Mouse (Mus musculus) kidney, adult 18-20 months (tissue): ENCODE measurements at regions not wholly inside any gene's neighbourhood (a gene's known extent, or its start where the extent isn't known, plus 50 kb on each side); places are given as distances from the start of the nearest gene placed in this dataset.

Experiments
- DNase-seq: peaks from one replicate; pipeline ENCODE4 v3.0.0; 2021

DNA sequence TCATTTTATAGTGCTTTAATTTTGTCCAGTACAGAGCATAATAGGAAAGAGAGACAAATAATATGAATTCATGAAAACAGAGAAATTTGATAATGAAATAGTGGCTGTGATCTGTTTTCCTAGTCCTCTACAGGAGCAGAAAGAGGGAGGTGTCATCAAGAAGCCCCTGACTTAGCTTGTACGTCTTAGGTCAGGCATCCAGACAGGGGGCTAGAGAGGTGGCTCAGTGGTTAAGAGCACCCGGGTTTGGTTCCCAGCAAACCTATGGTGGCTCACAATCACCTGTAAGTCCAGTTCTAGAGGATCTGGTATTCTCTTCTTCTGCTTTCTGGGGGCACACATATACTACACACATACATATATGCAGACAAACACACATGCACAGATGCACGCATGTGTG is 285.7 kb downstream of the Ndfip2 start:
- no peak for DNase-seq

DNA sequence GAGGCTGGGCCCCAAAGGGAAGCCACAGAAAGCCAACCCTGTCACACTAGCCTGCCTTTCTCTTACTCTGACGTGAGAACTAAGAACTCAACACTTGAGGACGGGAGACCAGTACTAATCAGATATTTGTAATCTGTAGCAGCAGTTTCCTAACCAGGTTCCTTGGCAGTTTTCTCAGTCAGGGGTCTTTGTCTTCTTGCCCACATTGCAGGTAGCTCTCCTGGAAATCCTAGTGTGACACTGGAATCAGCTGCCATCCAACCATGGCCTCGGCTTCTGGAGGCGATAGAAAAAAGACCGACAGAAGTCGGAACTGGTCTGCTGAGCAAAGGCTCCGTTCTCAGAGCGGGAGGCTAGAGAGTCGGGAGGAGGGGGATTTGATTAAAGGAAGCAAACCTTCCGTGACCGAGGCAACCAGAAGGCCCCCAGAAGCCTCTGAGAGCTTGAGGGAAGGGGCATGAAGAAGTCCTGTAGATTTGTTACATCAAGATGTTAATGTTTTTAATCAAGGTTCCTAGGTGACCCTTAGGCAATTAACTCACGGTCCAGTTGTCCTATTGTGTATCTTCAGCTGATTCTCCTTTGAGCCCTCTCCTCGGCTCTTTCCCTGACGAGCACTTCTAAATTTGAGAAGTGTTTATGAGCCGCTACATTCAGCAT is 284.2 kb downstream of the Ndfip2 start:
- no peak for DNase-seq

DNA sequence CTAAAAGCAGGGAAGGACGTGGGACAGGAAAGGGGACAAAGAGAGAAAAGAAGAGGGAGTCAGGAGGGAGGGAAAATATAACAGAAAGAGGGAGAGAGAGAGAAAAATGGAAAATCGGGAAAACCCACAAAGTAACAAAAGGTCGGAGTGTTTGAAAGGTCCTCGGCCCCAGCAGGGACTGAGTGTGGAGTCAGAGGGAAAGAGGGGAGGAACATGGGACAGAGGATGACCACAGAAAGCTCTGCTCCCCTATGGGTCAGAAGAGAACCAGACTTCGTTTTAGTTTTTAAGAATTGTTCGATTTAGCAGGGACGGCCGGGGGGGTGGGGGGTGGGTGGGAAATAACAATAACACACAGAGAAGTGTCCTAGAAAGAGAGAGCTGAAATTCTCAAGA is 283.7 kb downstream of the Ndfip2 start:
- DNase-seq: no peak

DNA sequence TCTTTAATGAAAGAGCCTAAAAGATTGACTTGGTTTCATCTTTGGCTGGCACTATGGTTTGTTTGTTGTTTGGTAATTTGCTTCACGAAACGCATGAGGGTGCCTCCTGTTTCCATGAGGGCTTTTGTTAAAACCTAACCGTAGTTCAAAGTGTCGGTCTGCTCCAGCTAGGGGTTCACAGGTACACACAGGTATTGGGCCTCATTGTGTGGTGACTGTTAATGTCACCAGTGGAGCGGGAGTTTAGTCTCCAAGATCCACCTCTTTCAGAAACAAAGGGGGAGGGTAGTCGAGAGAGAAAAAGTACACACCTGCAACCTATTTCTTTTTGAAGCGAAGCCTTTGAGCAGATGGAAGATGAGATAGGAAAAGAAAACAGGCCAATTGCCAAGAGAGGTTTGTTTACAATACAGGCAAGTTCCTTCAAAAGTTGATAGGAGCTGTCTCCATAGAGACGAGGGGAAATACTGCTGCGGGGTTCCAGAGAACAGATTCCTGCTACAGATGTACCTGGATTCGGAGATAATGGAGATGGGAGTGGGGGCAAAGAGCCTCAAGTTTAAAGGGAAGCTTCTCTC is 273.9 kb downstream of the Ndfip2 start:
- DNase-seq: no peak

DNA sequence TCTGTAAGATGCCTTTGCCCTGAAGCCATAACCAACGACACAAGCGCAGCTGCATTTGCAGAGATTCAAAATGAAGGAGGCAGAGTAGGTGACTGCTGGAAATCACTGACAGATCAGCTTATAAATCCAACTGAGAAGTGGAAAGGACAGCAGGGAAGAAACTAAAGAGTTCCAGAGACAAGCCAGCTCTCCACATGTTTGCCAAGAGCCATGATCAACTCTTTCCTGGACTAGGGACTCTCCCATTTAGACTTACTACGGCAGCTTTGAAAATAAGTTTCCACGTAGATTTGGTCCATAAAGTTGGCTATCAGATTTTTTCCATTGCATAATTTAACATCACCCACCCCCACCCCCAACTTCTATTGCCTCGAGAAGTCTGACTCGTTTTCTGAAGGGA is 269.7 kb downstream of the Ndfip2 start:
- no peak for DNase-seq

DNA sequence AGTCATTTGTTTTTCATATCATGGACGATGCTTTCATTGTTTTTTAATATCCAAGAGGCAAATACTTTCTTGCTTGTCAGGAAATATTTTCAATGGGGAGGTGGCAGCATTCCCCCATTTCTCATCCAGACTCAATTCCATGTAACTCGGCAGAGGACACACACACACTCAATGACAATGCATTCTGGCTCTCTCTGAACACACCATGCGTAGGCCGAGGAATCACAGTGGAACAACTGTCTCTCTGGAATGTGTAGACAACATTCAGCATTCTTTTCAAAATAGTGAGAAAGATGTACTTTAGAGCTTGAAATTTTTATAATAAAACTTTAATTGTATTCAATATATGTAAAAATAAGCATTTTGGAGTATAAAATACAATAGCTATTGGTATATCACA is 265.5 kb downstream of the Ndfip2 start:
- DNase-seq: no peak

DNA sequence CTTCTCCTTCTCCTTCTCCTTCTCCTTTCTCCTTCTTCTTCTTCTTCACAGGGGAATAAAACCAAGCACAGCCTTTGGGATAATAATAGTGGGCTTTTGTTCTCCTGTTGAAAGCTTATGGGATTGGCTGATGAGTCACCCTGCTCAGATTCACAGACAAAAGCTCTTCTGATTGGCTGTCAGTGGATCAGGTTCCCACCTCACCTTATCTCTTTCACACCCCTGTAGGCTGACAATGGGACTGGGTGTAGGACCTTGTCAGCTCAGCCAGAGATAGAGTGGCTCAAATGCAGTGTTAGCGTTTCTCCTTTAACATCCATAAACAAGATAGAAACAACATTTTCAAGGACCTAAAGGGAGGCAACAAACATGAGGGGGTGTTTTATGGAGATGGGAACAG is 263.9 kb downstream of the Ndfip2 start:
- no peak for DNase-seq

DNA sequence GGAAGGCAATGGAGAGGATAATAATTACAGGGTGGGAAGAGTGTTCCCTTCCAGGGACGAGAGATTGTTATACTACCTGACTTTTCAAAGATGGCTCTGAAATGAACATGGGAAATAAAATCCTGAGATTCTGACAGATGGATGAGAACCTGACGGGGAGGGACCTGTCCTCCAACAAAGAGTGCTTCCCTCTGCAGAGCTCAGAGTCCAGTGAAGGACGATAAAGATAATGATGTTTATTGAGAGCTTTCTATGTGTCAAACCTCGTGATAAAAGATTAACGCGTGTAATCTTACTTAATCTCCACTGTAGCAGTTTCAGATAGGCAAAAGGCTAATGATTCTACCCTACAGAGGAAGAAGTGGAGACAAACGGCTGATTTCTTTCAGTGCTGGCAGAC is 260.3 kb downstream of the Ndfip2 start:
- no peak for DNase-seq

DNA sequence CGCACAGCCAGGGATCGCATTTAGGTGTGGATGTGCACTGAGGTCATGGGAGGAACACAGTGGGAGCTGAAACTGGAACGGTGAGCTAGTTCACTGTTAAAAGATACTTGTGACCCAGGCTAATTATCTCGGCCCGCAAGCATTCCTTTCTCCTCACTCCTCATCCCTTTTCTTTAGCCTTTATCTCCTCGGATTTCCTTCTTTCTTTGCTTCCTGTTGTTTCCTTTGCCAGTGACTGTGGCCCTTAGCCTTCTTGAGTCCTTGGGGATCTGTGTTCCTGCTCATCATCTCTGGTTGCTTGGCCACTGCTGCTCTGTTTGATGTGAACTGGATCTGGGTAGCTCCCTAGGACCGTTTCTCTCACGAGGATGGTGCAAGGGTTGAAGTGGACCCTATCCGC is 256.0 kb downstream of the Ndfip2 start:
- DNase-seq: no peak

DNA sequence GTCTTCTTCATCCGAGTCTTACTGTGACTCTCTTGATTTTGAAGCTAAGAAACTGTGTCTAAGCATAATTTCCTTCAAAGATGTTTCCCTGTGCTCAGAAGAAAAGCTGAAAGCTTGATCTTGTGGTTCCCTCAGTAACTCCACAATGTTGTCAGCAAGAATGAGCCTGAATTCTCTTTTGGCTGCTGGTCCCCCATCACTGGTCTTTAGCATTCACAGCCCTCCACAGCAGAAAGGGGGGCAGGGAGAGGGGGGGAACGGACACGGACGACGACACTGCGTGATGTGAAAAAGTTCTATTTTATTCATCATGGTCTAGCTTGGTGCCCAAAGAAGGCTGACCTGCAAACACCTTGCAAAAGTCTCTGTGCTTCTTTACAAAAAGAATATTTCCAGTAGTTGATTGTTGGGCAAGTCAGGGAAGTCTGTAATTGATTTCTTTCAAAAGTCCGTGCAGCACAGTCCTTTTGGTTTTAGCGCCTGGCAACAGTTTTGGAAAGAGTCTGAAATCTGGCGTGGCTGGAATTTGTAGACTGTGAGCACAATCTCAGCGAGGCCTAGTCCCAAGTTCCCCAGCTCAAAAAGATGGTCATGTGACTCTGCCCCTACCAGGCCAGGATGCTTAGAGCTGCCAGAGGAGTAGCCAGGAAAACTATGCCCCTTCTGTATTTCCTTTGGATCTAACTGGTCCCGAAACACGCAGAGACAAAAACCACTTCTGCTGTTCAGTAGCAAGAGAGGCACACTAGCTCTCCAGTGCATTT is 254.7 kb downstream of the Ndfip2 start:
- DNase-seq: no peak

DNA sequence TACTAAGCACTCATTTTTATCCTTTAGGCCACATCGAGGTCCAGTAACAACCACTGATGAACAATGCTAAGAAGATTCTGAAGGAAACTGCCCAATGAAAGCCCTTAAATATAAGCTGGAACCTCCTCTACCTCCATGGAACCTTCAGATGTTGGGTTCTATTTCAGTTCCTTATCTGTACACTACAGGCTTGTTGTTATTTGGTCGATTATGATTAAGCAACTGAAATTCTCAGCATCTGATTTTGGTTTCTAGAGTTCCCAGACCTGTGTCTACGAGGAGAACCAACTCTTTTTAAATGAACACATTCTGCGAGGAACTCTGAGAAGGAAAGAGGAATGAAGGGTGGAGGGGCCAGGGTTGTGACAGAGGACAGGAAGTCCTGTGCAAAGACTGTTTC is 253.5 kb downstream of the Ndfip2 start:
- DNase-seq: no peak

DNA sequence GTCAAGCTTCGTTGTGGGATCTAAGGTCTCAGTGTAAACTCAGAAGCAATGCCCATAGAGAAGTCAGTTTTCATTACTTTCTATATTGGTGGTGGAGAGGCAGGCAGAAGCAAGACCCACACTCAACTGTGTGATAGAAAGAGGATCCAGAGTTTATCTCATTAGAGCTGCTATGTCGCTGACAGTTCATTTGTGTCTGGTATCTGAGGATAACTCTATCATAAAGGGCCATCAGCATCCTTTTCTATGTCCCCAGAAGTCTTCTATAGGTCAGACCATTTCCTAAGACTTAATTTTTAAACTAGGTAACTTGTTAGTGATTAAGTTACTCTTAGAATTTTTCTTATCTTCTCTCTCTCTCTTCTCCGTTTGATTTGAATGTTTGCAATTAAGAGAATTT is 252.8 kb downstream of the Ndfip2 start:
- no peak for DNase-seq

DNA sequence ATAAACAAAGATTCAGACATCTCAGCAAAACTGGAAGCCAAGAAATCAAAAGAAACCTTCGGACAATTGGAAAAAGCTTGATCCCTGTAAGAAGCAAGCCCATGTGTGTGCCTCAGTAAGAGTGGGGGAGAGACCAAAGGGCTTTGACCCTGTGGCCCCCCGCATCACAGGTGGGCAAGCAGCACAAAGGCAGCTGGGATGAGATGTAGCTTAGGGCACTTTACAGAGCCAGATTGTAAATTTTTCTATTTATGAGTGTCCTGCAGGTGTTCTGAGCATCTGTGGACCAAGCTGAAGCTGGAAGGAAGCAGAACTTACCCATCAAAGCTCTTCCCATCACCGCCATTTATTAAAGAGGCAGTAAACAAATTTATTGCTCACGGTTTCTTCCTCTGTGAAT is 246.9 kb downstream of the Ndfip2 start:
- no peak for DNase-seq

DNA sequence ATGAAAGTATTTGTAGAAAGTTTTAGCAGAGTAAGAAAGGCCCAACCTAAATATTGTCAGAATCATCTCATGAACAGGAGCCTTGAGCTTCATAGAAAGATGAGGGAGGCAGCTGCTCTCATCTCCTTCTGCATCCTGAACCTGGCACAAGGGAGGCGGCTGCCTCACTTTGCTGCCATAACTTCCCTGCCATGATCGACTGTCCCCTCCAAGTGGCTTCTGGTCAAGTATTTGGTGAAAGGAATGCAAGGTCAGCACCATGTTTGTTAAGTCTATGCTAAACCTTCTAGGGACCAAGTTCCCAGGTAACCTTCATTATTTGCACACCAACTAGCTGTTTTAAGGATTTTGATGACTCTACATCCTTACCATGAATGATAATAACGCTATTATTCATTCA is 246.0 kb downstream of the Ndfip2 start:
- DNase-seq: no peak

DNA sequence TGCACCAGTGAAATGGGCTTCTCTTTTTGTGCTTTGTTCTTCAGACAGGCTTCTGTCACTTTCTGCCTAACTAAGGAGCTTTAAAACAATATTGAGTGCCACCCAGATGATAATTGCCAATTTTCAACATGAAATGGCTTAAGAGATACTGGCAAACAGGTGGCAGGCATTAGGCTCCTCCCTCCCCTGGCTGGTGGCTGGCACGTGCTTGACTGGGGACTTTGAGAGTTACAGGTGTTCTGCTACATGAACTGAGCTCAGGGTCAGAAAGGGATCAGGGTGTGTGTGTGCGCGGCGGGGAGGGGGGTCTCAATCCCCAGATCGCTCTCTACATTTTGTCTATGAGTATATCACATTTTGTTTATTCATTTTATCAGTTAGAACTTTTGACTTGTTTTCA is 245.4 kb downstream of the Ndfip2 start:
- no peak for DNase-seq

DNA sequence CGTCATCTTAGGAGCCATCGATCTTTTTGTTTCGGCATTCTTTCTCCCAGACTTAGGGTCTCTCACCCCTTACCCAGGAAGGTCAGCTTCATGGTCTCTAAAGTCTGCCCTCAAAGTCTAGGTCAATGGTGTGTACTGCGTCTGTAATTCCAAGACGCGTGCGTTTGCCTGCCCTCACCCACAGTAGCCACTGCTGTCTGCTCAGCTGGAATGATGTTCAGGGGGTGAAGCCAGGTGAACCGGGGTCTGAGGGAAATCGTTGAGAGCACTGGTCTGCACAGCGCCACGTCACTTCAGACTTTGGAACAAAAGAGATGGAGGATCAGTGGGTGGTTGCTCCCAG is 244.2 kb downstream of the Ndfip2 start:
- DNase-seq: no peak

DNA sequence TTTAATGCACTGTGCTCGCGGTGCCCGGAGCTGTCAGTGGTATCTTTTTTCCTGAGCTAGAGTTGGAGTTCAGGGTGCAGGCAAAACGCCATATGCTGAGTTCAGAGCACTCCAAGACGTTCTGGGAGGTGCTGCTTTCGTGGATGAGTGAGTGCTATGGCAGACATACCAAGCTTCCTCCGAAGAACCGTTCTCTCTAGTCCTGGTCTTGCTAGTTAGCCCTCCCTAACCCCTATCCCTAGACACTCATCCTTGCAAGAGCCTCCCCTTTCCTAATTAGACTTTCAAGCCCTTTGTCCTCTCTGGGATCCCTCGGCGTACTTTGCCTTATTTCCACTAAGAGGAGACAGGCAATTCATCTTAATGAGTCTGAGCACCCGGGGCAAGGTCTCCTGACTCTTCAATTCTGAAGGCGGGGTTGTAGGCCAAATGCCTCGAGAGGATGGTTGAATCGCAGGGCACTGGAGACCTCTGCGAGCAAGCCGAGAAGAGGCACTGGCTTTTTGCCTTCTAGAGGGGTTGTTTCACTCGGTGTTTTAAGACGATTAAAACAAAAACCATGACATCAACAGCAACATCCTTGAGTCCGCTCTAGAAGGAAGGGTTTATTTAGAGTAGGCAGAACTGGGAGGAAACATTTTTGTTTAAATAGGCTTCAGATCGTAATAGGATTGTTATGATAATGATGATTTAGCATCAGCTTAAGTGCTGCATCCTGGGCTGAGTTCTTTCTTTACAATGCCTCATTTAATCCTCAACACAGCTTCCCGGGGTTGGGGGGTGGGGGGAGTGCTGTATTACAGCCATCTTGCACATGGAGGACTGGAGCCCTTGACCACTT is 243.6 kb downstream of the Ndfip2 start:
- DNase-seq: peak; percentile 32

DNA sequence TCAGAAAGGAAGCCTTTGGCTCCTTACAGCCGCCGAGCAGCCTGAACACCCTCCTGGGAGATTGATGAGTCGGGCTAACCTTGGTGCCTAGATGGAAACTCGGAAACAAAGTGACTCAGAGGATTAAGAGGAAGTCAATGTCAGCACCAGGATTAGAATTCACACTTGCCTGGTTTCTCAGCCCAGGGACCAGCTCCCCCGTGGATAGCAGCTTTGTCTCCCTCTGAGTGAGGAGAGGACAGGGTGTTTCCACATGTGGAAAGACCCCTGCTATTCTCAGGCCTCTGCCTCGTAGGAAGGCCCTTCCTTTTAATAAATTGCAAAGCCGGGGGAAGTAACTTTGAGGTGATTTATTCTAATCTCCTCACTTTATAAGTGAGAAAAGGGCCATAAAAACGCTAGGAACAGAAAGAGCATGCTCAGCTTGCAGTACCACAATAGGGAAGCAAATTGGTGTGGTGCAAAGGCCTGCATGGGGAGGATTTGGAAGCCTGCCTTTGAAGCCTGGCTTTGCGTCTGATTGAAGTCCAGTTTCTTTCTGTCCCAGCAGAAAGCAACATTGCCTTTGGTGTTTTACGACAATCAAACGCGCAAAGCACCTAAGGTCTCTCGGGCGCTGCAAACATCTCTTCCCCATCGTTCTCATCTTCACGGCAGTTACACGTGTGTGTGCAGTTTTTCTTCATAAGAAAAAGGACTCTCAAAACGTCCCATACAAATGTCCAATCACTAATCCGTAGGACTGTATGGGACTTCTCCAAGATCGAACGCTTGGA is 242.8 kb downstream of the Ndfip2 start:
- DNase-seq: peak; percentile 16

DNA sequence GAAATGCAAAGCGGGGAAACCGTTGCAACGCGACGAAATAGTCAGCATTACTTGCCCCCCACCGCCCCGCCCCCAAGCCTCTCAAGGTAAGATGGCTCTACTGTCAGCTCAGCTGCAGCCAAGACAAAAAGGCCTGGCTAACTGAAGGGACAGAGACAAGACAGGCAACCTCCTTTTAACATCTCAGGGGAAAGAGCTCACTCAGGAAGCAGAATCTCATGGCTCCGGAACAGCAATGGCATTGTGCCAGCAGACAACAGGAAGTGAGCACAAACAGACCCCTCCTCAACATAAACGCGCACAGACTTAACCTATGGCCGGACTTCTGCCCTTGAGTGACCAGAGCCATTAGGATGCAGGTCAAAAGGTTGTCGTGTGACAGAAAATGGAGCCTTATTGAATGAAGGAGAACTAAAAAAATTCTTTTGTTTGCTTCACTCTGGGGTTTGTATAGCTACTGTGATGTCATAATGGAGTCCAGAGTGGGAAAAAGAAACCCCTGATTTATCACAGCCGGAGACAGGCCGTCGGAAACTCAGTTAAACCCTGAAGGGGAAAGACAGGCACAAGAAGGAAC is 241.0 kb downstream of the Ndfip2 start:
- DNase-seq: peak; percentile 14

DNA sequence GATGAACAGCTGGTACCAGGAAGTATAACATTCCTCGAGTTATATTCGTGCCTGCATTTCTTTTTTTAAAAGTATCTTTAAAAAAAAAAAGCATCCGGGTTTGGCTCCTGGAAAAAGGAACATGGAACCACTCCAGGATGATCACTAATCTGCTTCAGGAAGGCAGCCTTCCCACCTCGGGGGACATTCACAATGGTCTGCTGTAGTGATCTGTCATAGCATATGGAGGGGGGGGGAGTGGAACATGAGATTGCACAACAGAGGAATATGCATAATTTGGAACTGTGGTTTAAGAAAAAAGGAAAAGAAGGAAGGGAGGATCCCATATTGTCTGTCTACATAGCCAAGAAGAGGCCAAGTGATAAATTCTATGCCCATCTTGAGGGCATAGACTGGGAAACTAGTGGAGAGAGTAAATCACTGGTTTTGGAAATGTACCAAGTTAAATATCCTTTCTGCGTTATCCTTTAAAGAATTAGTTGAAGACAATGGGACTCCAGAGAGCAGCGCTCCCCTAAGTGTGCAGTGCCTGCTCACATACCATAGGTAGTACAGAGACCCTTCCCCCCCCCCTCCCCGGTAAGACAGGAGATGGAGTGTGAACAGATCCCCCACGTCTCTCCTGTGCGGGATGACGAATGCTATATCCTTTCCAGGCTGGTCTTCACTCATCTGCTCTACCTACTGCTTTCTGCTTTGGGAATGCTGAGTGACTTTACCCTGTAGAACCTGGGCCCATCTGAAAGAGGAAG is 240.0 kb downstream of the Ndfip2 start:
- DNase-seq: no peak

DNA sequence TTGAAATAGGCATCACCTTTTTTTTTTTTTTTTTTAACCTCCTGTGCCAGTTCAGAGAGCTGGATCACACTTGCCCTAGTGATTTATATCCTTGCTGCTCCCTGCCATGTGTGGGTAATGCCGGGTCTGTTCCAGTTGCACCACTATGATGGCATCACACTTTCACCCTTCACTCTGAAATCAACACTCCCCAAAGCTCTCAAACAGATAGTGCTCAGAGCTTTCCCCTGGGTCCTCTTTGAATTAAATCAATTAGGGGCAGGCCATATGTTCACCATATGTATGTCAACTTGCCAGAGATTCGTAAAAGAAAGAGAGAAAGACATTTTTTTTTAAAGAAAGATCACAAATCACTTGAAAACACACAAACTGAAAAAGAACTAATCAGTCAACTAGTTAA is 236.8 kb downstream of the Ndfip2 start:
- no peak for DNase-seq

DNA sequence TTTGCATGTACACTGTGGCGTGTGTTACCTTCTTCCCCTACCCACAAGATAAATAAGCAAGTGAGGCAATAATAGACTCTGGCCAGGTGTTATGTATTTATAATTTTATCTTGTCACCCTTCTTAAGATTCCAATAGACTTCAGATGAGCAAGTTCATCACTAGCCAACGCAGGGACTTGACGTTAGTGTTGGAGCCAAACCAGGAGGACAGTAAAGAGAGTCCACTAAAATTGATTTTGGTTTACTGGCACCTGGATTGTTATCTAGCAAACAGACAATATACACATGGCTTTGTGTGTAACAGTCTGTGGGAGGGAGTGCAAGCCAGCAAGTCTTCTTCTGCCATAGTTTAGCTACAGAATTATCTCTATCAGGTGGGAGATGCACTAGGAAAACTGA is 236.0 kb downstream of the Ndfip2 start:
- no peak for DNase-seq
